Mouse (Mus musculus): ENCODE measurements around the gene Celsr2. TPM values are rescaled to one million over a fixed set of nuclear protein-coding genes. Genes with fewer than 3 reads are reported as not detected.
A peak's percentile ranks its signal among the peaks of the same experiment; 100 is the strongest.

Gene Celsr2
- total RNA-seq (2022), result 10 to 100 TPM in 2 of 4 experiments, 1 to 10 TPM in 2; 6.5 to 14.6 (median 9.5) TPM

DNA sequence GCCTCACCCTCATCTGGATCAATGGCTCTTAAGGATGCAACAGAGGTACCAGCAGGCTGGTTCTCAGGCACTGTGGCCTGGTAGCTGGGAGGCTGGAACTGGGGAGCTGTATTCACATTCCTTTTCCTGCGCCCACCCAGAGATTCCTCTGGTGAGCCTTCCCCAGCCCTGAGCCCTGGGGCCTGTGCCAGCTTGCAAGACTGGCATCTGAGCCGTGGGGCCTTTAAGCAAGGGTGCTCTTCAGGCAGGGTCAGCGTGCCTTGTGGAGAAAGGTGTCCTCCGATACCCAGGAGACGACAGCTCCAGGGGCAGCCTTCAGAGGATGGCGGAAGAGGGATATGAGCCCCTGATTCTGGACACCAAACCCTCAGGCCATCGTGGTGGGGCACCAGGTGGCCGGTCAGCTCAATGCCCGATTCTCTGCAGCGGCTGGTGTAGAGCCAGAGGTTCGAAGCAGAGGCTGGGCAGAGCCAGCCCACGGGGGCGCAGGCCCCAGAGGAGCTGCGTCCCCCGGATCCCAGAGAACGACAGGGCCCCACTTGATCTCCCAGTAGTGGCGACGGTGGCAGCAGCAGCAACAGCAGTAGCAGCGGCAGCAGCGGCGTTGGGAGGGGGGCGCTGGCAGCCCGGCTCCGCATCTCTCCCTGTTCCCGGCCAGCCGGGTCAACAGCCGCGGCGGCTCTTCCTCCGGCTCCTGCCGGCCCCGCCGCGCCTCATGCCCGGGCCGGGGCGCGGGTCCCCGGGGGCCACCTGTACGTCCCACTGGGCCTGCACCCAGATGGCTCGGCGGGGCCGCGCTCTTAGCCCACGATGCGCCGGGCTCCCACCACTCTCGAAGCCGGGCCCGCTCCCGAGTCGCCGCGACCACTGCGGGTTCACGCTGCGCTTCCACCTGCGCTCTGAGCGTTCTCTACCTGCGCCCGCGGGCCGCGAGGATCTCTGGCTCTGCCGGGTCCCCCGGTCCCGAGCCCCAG is at the start of gene Celsr2:
TSS of gene Celsr2 (minus strand) at position 696 of the 974 bp plus-strand sequence.
- DNase-seq, result no peak

GRCm38 (mm10) chr3:108458866-108459265 is 43.5 kb upstream of the Celsr2 start:
- no peak for DNase-seq

- no peak for DNase-seq
Measured at GRCm38 (mm10) chr3:108458380-108458779, 43.0 kb upstream of the Celsr2 start.

GRCm38 (mm10) chr3:108454172-108454571 is 38.8 kb upstream of the Celsr2 start:
- no peak for DNase-seq

- no peak for DNase-seq
Measured at GRCm38 (mm10) chr3:108451969-108452368, 36.6 kb upstream of the Celsr2 start.

DNA sequence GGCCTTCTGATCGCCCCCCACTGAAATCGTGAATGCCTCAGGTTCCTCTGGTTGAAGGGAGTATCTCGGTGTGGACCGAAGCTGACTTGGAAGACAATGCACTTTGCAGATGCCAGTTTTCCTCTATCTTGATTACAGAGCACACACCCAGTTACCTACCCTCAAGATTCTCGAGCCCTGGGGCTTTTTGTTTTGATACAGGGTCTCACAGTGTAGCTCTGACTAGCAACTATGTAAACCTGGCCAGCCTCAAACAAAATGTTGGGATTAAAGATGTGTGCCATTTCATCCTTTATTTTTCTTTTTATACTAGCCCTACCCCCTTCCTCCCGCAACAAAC is 30.0 kb upstream of the Celsr2 start:
- no peak for DNase-seq

GRCm38 (mm10) chr3:108444698-108445365 is 29.5 kb upstream of the Celsr2 start, which contains the start of gene Sars:
Sars (minus strand) TSS chr3:108445209.
- DNase-seq, result peak; percentile 85

- peak; percentile 47 for DNase-seq
Measured at GRCm38 (mm10) chr3:108444029-108444428, 28.7 kb upstream of the Celsr2 start.

DNA sequence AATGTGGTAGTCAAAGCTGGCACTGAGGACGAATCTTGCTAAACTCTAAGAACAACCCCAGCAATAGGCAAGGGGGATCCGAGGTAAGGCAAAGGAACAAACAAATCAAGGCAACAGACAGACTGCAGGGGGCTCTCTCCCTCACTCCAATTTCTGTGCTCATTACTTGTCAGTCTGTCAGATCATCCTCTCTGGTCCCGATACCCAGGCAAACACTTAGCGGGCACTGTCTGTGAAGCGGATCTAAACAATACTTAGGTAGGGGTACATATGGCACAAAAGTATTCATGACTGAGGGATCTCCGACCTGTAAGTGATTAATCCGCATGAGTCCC is 21.0 kb upstream of the Celsr2 start:
- DNase-seq, result no peak

DNA sequence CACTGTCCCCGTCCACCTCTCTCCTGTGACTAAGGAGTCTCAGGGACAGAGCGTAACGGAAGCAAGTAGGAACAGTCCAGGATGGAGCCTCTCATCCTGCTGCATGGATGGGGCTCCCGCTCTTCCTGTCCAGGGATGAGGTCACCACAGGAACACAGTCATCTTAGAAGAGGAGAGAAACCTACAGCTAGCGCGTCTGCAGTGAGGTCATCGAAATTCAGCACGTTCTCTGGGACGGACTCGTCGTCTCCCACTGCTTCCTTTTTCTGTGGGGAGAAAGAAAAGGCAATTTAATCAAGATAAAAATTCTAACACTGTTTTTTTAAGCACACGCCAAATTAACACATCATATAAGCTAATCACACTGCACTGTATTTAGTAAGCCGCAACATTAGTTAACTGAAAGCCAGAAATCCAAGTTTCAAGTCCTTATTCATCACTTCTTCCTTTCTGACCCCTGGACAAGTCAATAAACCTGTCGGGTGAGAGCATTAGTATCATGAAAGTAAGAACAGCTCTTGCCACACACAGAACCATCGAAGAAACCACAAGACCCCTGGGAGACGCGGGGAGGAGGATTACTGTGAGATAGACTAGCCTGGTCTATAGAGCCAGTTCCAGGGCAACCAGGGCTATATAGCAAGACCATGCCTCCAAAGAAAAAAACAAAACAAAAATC is 20.5 kb upstream of the Celsr2 start:
- no peak for DNase-seq

DNA sequence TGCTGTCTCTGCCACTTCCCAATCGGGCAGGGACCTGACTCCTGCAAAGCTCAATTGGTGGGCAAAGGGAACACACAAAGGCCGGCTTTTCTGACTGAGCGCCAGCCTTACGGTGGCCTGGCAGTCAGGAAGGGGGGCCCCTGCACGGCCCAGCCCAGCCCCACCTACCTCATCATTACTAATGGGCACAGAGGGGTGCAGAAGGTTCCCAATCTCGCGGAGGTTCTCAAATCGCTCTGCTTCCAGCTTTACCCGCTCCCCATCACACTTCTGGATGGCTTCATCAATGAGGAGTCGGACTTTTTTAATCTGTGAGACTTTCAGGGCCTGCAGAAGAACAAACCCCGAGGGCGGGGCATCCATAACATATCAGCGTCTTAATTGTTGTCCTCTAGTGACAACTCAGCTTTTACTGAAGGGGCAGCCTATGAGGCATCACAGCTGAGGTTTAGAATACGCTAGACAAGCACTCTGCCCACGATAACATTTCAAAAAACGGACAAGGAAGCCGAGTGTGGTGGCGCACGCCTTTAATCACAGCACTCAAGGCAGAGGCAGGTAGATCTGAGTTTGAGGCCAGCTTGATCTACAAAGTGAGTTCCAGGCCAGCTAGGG is 18.6 kb upstream of the Celsr2 start:
- DNase-seq, result no peak

DNA sequence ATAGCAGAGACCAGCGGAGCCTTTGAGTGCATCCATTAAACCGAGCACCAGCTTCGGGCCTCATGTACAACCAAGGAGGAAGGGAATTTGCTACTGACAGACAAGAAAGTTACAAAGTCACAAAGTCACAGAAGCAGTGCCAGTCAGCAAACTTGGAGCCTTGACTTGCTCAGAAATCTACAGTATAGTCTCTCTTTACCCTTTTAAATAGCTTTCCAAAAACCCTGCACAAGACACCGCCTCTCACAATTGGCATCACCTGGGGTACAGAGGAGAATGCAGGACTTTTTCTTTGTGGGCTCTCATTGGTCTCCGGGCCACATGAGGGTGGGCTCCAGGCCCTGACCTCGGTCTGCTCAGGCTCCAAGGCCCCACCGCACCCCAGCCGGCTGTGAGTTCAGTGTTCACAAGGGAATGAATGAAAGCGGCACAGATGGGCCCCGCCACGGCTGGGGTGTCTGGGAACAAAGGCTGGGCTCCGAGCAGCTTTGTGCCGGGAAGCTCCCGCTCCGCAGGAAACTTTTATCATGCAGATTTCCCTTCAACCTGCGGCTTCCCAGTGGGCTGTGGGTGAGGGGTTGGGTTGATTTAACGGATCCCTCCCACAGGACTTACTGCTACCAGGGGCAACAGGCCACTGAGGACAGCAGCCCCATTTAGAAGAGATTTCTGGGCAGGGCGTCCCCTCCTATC is 18.0 kb upstream of the Celsr2 start:
- no peak for DNase-seq

DNA sequence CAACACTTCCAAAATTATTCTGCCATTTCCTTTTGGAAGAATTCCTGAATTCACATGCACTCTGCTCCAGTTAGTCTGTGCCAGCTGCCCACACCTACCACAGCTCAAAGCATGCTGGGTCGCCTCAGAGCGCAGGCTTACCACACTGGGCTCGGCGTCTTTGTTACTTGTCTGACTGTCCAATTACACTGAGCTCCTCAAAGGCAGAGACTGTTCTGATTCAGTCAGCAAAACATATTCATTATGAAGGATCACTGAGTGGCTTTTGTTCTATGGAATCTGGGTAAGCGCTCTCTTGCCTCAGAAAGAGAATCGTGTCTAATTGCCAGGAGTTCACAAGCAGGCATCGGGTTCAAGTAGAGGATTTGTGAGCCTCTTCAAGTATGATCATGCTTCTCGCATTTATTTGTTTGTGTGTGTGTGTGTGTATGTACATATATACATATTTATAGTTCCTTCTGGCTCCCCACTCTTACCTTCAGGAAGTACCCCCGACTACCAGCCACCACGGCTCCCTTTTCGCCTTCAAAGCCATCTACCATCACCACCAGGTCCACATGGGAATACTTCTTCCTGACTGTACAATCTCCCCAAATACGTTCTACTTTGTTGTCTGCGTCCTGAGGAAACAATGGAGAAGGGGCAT is 17.3 kb upstream of the Celsr2 start:
- DNase-seq, result no peak

GRCm38 (mm10) chr3:108425624-108426018 is 10.3 kb upstream of the Celsr2 start:
- no peak for DNase-seq

DNA sequence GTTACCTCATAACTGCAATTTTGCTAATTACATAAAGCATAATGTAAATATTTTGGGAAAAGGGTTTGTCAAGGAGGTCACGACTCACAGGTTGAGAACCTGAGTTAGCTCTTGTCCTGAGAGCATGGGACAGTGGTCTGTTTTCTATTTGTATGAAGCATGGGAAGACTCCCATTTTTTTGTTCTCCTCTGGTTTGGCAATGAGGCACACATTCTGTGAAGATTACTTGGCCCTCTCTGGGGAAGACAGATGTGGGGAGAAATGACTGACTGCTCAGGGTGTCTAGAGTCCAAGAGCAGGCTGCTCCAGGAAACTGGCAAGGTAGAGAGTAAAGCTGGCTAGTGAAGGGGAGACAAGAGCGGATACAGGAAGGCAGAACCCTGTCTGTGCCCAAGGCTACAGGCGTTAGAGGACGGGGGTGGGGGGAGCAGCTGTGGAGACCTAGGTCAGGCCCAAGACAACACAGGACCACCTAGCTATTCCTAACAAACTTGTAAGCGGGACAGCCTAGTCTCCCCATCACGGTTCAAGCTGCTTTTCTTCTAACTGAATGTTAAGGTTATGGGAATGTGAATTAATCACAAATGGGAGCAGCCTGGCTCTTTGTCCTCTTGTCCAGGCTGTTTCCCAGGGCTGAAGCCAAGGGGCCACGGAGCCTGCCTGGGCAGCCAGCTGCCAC is 9.7 kb upstream of the Celsr2 start:
- no peak for DNase-seq

DNA sequence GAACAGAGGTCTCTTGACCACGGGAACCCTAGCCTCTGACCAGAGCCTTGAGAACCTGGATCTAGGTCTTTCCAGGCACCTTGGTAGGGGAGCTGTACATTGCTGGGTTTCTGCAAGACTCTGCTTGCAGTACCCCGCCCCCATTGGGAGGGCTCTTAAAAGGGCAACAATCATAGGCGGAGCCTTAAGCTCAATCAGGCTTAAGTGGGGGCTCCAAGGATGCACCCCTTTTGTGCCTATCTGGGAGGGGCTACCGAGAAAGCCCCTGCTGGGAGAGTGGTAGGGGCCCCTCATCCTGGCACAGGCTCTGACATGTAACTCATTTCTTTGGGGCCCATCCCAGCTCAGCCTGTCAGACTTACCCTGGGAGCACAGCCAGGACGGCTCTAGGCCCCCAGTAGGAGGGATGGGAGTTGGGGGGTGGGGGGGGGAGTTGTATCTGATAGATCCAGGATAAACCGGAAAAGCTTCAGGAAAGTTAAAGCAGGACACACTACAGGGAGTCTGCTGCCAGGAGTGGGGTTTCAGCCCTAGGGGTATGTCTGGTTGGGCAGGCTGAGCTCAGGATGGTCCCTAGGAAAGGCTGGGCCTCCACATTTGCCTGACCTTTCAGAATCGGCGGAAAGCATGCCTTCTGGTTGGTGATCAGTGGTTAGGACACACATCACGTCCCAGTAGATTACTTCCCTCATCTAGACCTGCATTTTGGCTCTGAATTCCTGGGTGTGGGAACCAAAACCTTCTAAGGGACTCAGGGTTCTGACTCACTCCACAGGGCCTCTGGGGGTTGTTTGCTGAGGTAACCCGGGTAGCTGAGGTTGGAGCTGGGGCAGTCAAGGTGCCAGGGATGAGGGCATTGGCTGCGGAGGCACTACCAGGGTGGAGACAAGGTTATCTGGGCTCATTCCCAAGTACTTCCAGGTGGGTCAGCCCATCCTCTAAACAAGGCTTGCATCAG is 8.8 kb upstream of the Celsr2 start:
- no peak for DNase-seq

DNA sequence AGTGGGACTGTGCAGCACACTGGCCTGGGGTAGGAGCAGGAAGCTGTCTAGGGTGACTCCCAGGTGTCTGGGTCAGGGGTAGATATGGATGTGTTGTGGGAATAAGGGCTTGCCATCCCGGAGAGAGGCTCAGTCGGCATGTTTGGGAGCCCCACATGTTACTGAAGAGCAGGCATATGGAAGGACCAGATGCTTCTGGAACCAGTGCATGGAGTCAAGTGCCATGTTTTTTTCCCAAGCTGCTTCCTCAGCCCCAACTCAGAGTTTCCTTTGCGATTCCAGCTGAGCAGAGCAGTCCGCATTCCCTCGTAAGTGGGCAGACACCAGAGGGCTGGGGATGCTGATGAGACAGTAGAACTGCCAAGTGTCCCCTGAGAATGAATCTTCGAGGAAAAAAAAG is 7.7 kb upstream of the Celsr2 start:
- no peak for DNase-seq

- no peak for DNase-seq
Measured at GRCm38 (mm10) chr3:108415831-108416223, 475 bp upstream of the Celsr2 start.

GRCm38 (mm10) chr3:108413634-108414360 is 1.6 kb downstream of the Celsr2 start:
- DNase-seq, result no peak
